Mouse (Mus musculus) c-Kit-positive CD71-positive TER-119-positive erythroid progenitor cells, embryonic 14.5 days (primary cell): ENCODE measurements around the gene Fam196b.

Experiments used
- DNase-seq: peaks from one replicate; pipeline ENCODE4 v3.0.0-alpha.2; 2013; ENCODE audit warnings: low spot score

Fam196b gene

DNA sequence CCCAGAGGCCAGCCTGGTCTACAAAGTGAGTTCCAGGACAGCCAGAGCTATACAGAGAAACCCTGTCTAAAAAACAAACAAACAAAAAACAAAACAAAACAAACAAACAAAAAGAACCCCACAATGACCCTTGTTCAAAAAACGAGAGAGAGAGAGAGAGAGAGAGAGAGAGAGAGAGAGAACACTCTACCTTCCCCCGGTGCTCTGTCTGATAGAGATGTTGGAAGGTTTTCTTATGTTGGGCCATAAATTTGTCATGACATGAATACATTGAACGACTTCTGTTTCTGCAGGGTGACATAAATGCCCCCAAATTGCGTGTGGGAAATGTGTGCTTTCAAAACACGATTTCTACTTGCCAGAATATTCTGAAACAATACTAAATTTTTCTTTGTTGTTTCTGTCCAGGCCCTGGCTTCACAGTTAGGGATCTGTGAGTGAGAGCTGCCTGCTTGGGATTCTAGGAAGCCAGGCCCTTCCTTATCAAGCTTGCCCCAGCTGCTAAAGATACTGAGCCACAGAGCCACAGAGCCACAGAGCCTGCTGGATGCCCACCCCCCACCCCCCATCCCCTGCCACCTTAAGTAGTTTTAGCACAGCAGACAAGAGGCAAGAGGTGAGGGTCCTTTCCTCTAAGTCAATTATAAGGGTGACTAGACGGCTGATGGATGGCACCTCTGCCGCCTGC is 17.9 kb downstream of the Fam196b start:
- DNase-seq = peak; percentile 71

GRCm38 (mm10) chr11:34337907-34338306 is 23.3 kb downstream of the Fam196b start:
- DNase-seq = no peak

- DNase-seq = no peak
These were observed 25.1 kb downstream of the Fam196b start for GRCm38 (mm10) chr11:34339693-34340092.

- no peak for DNase-seq
These were observed 29.2 kb downstream of the Fam196b start for GRCm38 (mm10) chr11:34343742-34344307.

GRCm38 (mm10) chr11:34344310-34344709 is 29.7 kb downstream of the Fam196b start:
- DNase-seq = no peak

GRCm38 (mm10) chr11:34348287-34348918 is 33.8 kb downstream of the Fam196b start:
- no peak for DNase-seq

GRCm38 (mm10) chr11:34349453-34350056 is 34.9 kb downstream of the Fam196b start:
- DNase-seq = no peak

GRCm38 (mm10) chr11:34355406-34355805 is 40.8 kb downstream of the Fam196b start:
- no peak for DNase-seq

- no peak for DNase-seq
These were observed 41.5 kb downstream of the Fam196b start for GRCm38 (mm10) chr11:34356109-34356508.

GRCm38 (mm10) chr11:34372224-34372623 is 57.6 kb downstream of the Fam196b start:
- DNase-seq = peak; percentile 2

DNA sequence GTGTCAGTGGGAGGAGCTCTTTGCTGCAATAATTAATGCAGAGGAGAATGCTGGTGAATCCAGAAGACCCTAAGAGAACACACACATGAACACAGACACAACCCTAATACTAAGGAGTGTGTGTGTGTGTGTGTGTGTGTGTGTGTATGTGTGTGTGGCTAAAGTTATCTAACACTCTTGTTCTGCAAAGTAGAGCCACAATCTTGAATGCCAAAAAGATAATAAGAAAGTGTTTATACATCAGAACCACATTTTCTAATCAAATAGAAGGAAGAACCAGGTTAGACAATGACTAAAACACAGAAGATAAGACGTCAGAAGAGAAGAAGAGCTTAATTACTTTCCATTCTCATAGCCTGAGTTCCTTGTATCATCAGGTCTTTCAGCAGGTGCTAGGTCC is 60.9 kb downstream of the Fam196b start:
- no peak for DNase-seq

DNA sequence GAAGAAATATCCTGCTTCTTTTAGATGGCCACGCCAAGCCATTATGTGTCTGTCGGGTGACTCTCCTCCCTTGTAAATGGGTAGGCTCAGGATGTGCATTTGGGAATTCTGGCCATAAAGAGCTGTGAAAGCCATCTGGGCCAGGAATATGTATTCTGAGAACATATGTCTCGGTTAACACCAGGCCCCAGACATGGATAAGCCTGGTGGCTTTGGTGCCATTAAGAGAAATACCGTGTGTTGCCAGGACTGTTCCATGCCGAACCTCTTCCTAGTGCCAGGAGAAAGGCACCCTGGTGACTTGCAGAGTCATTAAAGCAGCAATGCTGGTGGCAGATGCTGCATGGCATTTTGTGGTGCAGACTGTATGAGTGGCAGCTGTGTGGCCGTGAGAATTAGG is 63.0 kb downstream of the Fam196b start:
- DNase-seq = no peak

DNA sequence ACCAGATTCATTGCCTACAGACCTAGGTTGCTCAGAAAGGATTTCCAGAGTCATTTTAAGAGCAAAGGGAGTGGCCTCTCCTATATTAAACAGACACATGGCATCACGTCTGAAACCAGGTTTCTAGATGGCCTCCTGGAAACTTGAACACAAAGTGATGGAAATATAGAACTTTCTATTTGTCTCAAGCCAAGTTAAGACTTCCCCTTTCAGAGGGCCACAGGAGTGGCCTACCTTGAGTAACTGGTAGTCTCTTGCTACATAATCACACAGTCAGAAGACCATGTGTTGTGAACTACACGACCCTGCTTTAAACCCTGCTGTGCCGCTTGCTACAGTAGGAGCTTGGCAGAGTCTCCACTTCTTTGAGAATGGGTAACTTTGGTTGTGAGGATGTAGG is 68.9 kb downstream of the Fam196b start:
- DNase-seq = no peak

GRCm38 (mm10) chr11:34384178-34384577 is 69.6 kb downstream of the Fam196b start:
- DNase-seq = no peak

- DNase-seq = no peak
These were observed 70.5 kb downstream of the Fam196b start for GRCm38 (mm10) chr11:34385001-34385688.

- DNase-seq = no peak
These were observed 74.9 kb downstream of the Fam196b start for GRCm38 (mm10) chr11:34389261-34390116.

GRCm38 (mm10) chr11:34392105-34392504 is 77.5 kb downstream of the Fam196b start:
- DNase-seq = no peak

- DNase-seq = no peak
These were observed 81.2 kb downstream of the Fam196b start for GRCm38 (mm10) chr11:34395802-34396201.

DNA sequence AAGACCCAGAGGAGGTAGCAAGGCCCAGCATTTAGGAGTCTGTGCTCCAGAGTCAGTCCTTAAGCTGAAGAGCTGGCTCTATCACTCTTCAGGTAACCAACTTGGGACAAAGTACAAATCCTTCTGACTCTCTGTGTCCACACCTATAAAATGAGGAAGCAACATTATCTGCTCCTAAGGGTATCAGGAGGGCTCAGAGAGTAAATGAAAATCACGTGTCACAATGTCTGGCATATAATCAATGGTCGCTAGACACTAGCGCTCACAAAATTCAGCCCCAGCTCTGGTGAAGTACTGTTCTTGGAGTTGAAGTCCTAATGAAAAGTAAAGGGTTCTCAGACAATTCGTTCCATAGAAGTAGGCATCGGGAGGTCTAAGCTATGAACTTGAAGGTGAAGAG is 83.0 kb downstream of the Fam196b start:
- DNase-seq = no peak

DNA sequence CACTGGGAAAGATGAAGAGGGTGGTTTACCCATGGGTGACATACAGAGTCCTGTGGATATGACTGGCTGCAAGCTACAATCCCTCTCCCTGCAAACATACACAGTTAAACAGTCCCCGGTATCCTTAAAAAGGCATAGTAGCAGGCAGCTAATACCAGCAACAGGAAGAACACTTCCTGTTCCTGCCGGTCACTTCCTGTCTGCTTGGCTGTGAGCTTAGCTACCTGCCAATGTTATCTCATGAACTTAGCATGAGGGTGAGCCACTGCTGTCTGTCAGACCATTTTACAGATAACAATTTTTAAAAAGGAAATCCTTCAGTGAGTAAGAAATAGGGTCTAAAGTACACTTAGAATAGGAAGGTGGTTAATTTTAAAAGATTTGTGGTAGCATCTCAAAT is 83.9 kb downstream of the Fam196b start:
- DNase-seq = no peak

GRCm38 (mm10) chr11:34401343-34401742 is 86.7 kb downstream of the Fam196b start:
- no peak for DNase-seq

- no peak for DNase-seq
These were observed 90.7 kb downstream of the Fam196b start for GRCm38 (mm10) chr11:34405311-34405710.
